Mouse (Mus musculus): ENCODE results near the gene Hao1. TPM values are rescaled to one million over a fixed set of nuclear protein-coding genes. Genes with fewer than 3 reads are reported as not detected.

Hao1 gene
- not detected in 2 replicates for polyA plus RNA-seq (2014; fragmentation: Nextera tagmentation; extraction: Ambion mirVana)

GRCm38 (mm10) chr2:134554221-134554727 lies at the start of gene Hao1:
Hao1 (minus strand) TSS chr2:134554368.
- no peak within 1 kb of the TSS for H3K9ac ChIP-seq
- no peaks in the 10 kb centered on the region for H3K36me3 ChIP-seq (ENCODE audit: insufficient read depth)
- no peak for TF ChIP-seq CTCF (IDR thresholded peaks at IDR 0.05; ENCODE audit: low read depth)
- ATAC-seq (ENCODE audit: insufficient read depth) (no peak), DNase-seq (no peak)
- no peak within 1 kb of the TSS for H3K27ac ChIP-seq (ENCODE audit: low read depth)
- no peaks in the 10 kb centered on the region for H3K4me1 ChIP-seq (ENCODE audit: insufficient read depth)
- H3K9me3 ChIP-seq (ENCODE audit: low read depth, low read length): no peaks in the 10 kb centered on the region
- H3K4me3 ChIP-seq (ENCODE audit: low read depth, low read length): no peak within 1 kb of the TSS
- no peak within 1 kb of the TSS for H3K4me2 ChIP-seq
- no peaks in the 10 kb centered on the region for H3K27me3 ChIP-seq (ENCODE audit: insufficient read depth, low read length)
- WGBS: 77% methylated on average over 8 of the region's 8 CpGs

DNA sequence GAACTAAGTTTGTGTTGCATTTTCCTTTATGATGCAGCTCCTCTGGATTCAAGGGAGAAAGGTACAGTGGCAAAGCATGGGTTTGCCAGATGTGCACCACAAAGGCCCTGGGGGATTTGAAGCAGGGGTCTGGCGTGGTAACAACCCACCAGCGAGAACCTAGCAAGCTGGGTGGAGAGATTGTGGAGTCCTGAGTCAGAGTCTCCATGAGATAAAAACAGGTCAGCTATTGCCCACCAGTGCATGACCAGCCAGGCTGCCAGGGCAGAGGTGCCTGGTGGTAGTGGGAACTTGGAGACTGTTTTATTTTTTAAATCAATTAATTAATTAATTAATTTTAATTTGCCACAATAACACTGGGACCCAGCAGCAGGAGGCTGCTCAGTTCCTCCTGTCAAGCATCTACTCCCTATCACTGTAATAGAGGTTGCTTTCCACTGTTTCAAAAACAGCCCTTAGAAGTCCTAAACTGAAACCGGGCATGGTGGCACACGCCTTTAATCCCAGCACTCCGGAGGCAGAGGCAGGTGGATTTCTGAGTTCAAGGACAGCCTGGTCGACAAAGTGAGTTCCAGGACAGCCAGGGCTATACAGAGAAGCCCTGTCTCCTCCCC lies 37.0 kb upstream of the Hao1 start:
- Histone ChIP-seq H3K4me3 (ENCODE audit: low read depth, low read length) (no peak overlapping the region), H3K36me3 (ENCODE audit: insufficient read depth) (peaks cover 9% of the 10 kb centered on the region; the same call in 1 of the 2 replicates), H3K4me2 (no peak overlapping the region), H3K9me3 (ENCODE audit: low read depth, low read length) (no peaks in the 10 kb centered on the region), H3K27ac (ENCODE audit: low read depth) (no peak overlapping the region), H3K4me1 (ENCODE audit: insufficient read depth) (no peaks in the 10 kb centered on the region), H3K9ac (no peak overlapping the region), H3K27me3 (ENCODE audit: insufficient read depth, low read length) (no peaks in the 10 kb centered on the region)
- no peak for TF ChIP-seq CTCF (IDR thresholded peaks at IDR 0.05; ENCODE audit: low read depth)
- WGBS: 91% methylated on average over 6 of the region's 6 CpGs
- ATAC-seq (ENCODE audit: insufficient read depth): no peak
- DNase-seq: no peak

DNA sequence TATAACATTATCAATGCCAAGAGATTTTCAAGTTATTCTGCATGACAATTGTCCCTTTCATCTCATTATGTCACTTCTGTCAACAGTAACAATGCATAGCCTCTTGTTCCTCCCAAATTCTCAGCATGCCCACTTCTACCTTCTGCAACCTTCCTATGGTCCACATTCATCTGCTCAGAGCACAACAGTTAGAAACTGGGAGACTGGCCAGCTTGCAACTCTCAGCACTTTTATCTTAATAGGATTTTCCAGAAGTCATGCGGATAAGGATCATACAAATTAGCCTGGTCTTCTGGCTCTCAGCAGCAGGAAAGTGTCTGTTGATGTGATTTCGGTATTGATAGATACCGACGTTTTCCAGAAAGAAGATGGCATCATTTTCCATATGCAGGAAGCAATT lies 31.1 kb upstream of the Hao1 start:
- H3K9ac ChIP-seq: no peak overlapping the region
- no peaks in the 10 kb centered on the region for H3K4me1 ChIP-seq (ENCODE audit: insufficient read depth)
- no peaks in the 10 kb centered on the region for H3K36me3 ChIP-seq (ENCODE audit: insufficient read depth)
- 52% methylated on average over 4 of the region's 4 CpGs for WGBS
- no peak overlapping the region for H3K27ac ChIP-seq (ENCODE audit: low read depth)
- H3K4me2 ChIP-seq: no peak overlapping the region
- ATAC-seq (ENCODE audit: insufficient read depth) (no peak), DNase-seq (no peak)
- H3K9me3 ChIP-seq (ENCODE audit: low read depth, low read length): no peaks in the 10 kb centered on the region
- H3K27me3 ChIP-seq (ENCODE audit: insufficient read depth, low read length): no peaks in the 10 kb centered on the region
- H3K4me3 ChIP-seq (ENCODE audit: low read depth, low read length): no peak overlapping the region
- TF ChIP-seq CTCF (IDR thresholded peaks at IDR 0.05; ENCODE audit: low read depth): no peak

GRCm38 (mm10) chr2:134559422-134559821 lies 5.3 kb upstream of the Hao1 start:
- DNase-seq (no peak), ATAC-seq (ENCODE audit: insufficient read depth) (no peak)
- H3K4me2 ChIP-seq: no peak overlapping the region
- no peak overlapping the region for H3K4me3 ChIP-seq (ENCODE audit: low read depth, low read length)
- H3K9ac ChIP-seq: no peak overlapping the region
- H3K27ac ChIP-seq (ENCODE audit: low read depth): no peak overlapping the region
- H3K9me3 ChIP-seq (ENCODE audit: low read depth, low read length): no peaks in the 10 kb centered on the region
- no peaks in the 10 kb centered on the region for H3K4me1 ChIP-seq (ENCODE audit: insufficient read depth)
- no peaks in the 10 kb centered on the region for H3K36me3 ChIP-seq (ENCODE audit: insufficient read depth)
- WGBS: 66% methylated on average over 3 of the region's 3 CpGs
- H3K27me3 ChIP-seq (ENCODE audit: insufficient read depth, low read length): no peaks in the 10 kb centered on the region
- TF ChIP-seq CTCF (IDR thresholded peaks at IDR 0.05; ENCODE audit: low read depth): no peak

- Histone ChIP-seq H3K4me2 (no peak overlapping the region), H3K9ac (no peak overlapping the region), H3K27me3 (ENCODE audit: insufficient read depth, low read length) (no peaks in the 10 kb centered on the region), H3K4me1 (ENCODE audit: insufficient read depth) (no peaks in the 10 kb centered on the region), H3K27ac (ENCODE audit: low read depth) (no peak overlapping the region), H3K4me3 (ENCODE audit: low read depth, low read length) (no peak overlapping the region), H3K9me3 (ENCODE audit: low read depth, low read length) (no peaks in the 10 kb centered on the region), H3K36me3 (ENCODE audit: insufficient read depth) (no peaks in the 10 kb centered on the region)
- ATAC-seq (ENCODE audit: insufficient read depth): no peak
- TF ChIP-seq CTCF (IDR thresholded peaks at IDR 0.05; ENCODE audit: low read depth): no peak
- no peak for DNase-seq
Measured at GRCm38 (mm10) chr2:134552358-134552757, 1.8 kb downstream of the Hao1 start.

GRCm38 (mm10) chr2:134549770-134550169 lies 4.4 kb downstream of the Hao1 start:
- Histone ChIP-seq H3K36me3 (ENCODE audit: insufficient read depth) (no peaks in the 10 kb centered on the region), H3K4me1 (ENCODE audit: insufficient read depth) (no peaks in the 10 kb centered on the region), H3K27me3 (ENCODE audit: insufficient read depth, low read length) (no peaks in the 10 kb centered on the region), H3K4me2 (no peak overlapping the region), H3K9me3 (ENCODE audit: low read depth, low read length) (no peaks in the 10 kb centered on the region), H3K27ac (ENCODE audit: low read depth) (no peak overlapping the region), H3K9ac (no peak overlapping the region), H3K4me3 (ENCODE audit: low read depth, low read length) (no peak overlapping the region)
- DNase-seq (peak; percentile 89), ATAC-seq (ENCODE audit: insufficient read depth) (peak; percentile 49; the same call in 1 of the 2 replicates)
- TF ChIP-seq CTCF (IDR thresholded peaks at IDR 0.05; ENCODE audit: low read depth): peak; percentile 76
- 15% methylated on average over 4 of the region's 4 CpGs for WGBS

DNA sequence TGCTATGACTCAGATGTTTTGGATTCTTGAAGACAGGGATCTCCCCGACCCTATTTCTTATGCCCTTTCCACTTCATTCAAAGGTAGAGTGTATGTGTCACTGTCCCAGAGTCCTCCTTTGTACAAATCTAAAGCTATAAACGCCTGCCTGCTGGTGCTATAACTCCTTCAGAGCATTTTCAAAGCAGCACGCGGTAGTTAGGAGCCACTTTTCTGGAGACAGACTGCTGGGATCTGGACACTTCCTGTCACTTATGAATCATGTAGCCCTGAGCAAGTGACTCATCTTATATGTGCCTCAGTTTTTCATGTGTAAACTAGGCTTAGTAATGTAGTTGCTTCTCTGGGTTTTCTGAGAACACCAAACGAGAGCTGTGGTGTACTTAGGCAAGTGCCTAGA lies 9.1 kb downstream of the Hao1 start:
- TF ChIP-seq CTCF (IDR thresholded peaks at IDR 0.05; ENCODE audit: low read depth): no peak
- ATAC-seq (ENCODE audit: insufficient read depth) (no peak), DNase-seq (no peak)
- H3K9ac ChIP-seq: no peak overlapping the region
- no peaks in the 10 kb centered on the region for H3K9me3 ChIP-seq (ENCODE audit: low read depth, low read length)
- no peak overlapping the region for H3K4me2 ChIP-seq
- H3K4me3 ChIP-seq (ENCODE audit: low read depth, low read length): no peak overlapping the region
- no peak overlapping the region for H3K27ac ChIP-seq (ENCODE audit: low read depth)
- 67% methylated on average over 5 of the region's 5 CpGs for WGBS
- H3K4me1 ChIP-seq (ENCODE audit: insufficient read depth): no peaks in the 10 kb centered on the region
- H3K36me3 ChIP-seq (ENCODE audit: insufficient read depth): no peaks in the 10 kb centered on the region
- no peaks in the 10 kb centered on the region for H3K27me3 ChIP-seq (ENCODE audit: insufficient read depth, low read length)
